Mouse (Mus musculus) right cerebral cortex, adult 2 months (tissue): ENCODE data around the gene Olfr73.
"Not testable (repeated sequence)": the region's sequence is repeated elsewhere in the genome, so short reads cannot be mapped to it uniquely, and the experiment has no call there.

ENCODE experiments used
- DNase-seq, 2 experiments: peaks; one replicate each; pipeline ENCODE4 v3.0.0; 2021 to 2022; ENCODE audit warnings: low spot score in 2 of 2

Olfr73 gene

DNA sequence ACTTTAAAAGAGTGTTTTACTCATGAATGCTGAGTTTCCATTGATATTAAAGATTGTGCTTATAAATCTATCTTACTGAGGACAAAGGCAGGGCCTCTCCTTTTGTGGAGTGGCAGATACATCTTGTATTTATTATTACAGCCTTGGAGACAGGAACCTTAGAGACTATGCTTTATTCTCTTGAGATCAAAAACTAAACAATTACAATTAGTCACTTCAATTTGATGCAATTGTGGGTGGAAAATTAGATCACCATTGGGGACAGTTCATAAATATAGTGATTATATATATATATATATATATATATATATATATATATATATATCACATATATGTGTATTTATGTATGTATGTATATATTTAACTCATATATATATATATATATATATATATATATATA is at the start of gene Olfr73:
Gene Olfr73 (minus strand): TSS at position 101 of the 400 bp plus-strand sequence.
- DNase-seq = no peak

GRCm38 (mm10) chr2:88071730-88072129 is 34.2 kb upstream of the Olfr73 start, which contains the start of gene Olfr1163:
Gene Olfr1163 (minus strand): TSS chr2:88071830.
- DNase-seq = no peak

GRCm38 (mm10) chr2:88063587-88063986 is 26.1 kb upstream of the Olfr73 start:
- DNase-seq = no peak

- no peak for DNase-seq
Observed at GRCm38 (mm10) chr2:88051029-88051428, 13.5 kb upstream of the Olfr73 start, which contains the start of gene Olfr1162. Gene Olfr1162 (minus strand): TSS chr2:88051129.

- DNase-seq = not testable (repeated sequence)
Observed at GRCm38 (mm10) chr2:88022474-88022873, 15.0 kb downstream of the Olfr73 start, which contains the start of gene Olfr1161. Gene Olfr1161 (plus strand): TSS chr2:88022774.

- no peak for DNase-seq
Observed at GRCm38 (mm10) chr2:88007515-88008318, 29.8 kb downstream of the Olfr73 start, which contains the start of gene Olfr1160. Gene Olfr1160 (minus strand): TSS chr2:88008268.

DNA sequence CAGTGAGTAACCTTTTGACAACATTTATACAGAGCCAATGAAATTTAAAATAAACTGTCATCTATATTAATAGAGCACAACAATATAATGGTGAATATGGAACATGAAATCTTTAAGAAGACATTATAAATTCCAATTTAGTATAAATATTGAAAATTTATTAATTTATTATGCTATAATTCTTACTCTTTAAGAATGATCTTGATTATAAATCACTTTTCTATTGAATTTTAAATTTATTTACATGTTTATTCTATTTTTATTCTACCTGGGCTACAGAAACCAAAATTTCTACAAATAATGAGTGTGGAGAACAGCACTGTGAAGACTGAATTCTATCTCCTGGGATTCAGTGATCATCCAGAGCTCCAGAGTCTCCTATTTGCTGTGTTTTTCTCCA is 47.7 kb downstream of the Olfr73 start, which contains the start of gene Olfr1158:
Gene Olfr1158 (plus strand): TSS at position 301 of the 400 bp plus-strand sequence.
- no peak for DNase-seq
